Mouse (Mus musculus): ENCODE data around the gene Hoxa13. TPM values are rescaled to one million over a fixed set of nuclear protein-coding genes. Genes with fewer than 3 reads are reported as not detected.

Gene Hoxa13
- total RNA-seq, 2 experiments from 2014 or later, result not detected

DNA sequence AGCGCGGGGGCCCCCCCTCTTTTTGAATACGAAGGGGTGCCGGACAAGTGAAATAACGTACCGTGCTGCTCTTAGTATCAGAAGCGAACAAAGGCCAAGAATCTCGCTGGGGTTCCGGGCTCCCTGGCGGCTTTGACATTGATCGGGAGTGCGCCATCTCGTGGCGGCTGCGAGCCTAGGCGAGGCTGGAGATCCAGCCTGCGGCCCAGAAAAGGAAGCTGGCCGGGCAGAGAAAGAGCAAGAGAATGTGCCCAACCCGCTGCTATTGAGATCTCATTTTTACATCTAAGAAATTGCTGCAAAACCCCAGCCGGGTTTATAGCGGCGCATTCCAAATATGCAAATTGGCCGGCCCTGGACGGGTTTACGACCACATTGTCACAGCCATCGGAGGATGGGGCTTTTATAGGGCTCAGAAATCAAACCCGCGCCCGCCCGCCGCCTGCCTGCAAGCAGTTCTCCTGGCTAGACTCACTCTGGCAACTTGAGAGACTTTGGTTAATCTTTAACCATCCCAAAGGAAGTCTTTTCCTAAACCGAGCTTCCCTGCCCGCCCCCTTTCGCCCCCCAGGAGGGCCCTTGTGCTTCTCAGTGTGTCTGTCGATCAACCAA, 20.2 kb downstream of the Hoxa13 start, which contains the start of gene Hoxa10:
Gene Hoxa10 (minus strand): TSS at position 466 of the 612 bp plus-strand sequence.
- intact Hi-C loops (cut with DNase I), result no loop called here
- DNase-seq (ENCODE audit: low spot score in 2 of 2), result peak; percentile 37 to 48

GRCm38 (mm10) chr6:52239625-52240388, 20.9 kb downstream of the Hoxa13 start:
- intact Hi-C loops (cut with DNase I), result no loop called here
- DNase-seq (ENCODE audit: low spot score in 2 of 2), result no peak

DNA sequence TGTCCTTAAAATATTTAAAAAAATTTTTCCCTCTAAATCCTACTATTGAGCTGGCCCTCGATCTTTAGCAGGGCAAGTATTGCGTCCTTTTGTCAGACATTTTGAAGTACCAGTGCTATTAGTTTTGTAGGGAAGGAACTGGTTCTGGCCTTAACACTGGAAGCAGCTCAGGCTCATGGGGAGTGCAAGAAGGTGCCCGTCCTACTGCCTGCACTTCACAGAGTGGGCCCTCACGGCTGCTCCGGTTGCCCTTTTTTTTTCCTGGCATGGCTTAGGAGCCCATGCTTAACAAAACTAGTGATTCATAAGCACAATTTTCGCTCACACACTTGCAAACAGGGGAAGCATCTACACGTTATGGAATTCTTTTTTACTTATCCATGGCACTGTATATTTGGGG, 21.7 kb downstream of the Hoxa13 start:
- intact Hi-C loops (cut with DNase I), result no loop called here
- DNase-seq (ENCODE audit: low spot score in 2 of 2), result no peak

- intact Hi-C loops (cut with DNase I), result no loop called here
- DNase-seq (ENCODE audit: low spot score in 2 of 2), result no peak
These were observed 22.5 kb downstream of the Hoxa13 start for GRCm38 (mm10) chr6:52238155-52238545.

GRCm38 (mm10) chr6:52237346-52238154, 23.1 kb downstream of the Hoxa13 start:
- intact Hi-C loops (cut with DNase I), result no loop called here
- no peak for DNase-seq (ENCODE audit: low spot score in 2 of 2)

DNA sequence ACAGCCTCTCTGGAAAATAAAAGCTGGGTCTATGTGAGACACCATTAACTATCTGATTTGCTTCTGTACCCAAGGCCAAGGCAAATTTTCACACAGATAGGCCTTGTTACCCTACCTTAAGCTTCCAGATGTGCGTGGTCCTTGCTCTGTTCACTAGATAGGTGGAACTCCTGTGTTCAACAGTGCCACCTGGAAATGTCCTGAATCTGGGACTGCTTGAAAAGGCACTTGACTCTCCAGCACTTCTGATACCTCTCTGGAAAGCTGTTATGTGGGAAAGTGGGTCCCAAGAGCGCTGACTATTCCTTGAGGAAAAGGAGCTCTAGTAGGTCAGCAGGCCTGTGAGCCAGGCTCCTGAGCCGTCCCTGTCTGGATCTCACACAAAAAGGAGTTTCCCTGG, 23.9 kb downstream of the Hoxa13 start:
- intact Hi-C loops (cut with DNase I), result no loop called here
- no peak for DNase-seq (ENCODE audit: low spot score in 2 of 2)

- no peak for DNase-seq (ENCODE audit: low spot score in 2 of 2)
- intact Hi-C loops (cut with DNase I), result no loop called here
These were observed 24.8 kb downstream of the Hoxa13 start for GRCm38 (mm10) chr6:52235866-52236265.

DNA sequence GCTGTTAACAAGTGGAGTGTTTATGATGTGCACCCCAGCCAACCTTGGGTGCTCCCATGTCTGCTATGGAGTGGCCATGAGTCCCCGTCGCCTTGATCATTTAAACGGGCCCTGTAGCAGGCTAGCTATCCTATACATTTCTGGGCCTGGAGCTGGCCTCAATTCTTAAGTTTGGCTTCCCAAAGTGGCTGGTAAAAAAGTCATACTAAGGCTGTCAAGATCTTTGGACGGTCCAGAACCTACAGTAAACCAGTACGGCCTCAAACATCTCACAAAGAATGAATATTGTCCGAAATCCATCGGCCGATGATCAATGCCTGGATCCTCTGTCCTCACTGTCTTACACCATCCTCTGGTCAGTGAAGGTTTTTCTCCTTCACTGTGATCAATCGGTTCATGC, 25.4 kb downstream of the Hoxa13 start:
- DNase-seq (ENCODE audit: low spot score in 2 of 2), result no peak
- intact Hi-C loops (cut with DNase I), result no loop called here

DNA sequence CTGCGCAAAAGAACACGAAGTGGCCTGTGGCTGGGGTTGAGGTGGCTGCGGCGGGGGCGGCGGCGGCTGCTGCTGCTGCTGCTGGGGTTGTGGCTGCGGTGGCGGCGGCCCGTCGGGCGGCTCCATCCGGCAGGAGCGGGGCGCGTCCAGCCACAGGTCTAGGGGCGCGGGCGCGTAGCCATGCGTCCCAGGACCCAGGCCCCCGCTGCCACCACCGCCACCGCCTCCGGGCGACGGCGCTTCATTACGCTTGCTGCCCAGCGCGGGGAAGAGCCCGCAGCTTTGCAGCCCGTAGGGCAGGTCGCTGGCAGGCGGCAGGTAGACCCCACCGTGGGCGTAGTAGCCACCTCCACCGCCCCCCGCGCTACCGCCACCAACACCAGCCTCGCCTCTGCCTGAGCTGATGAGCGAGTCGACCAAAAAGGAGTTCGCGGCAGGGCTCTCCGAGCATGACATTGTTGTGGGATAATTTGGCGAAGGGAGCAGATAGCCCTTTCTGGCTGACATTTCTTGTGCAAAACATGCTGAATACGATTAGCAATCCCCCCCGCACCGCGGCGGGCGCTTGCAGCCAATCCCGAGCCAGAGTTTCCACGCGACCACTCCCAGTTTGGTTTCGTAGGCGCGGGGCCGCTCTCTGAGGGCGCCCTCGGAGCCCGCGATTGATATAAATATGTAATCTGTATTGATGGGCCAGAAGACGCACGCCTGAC, 26.1 kb downstream of the Hoxa13 start:
- no peak for DNase-seq (ENCODE audit: low spot score in 2 of 2)
- intact Hi-C loops (cut with DNase I), result loop anchor here (5.0 kb wide), 1 partner anchor 1052 kb away; no protein-coding TSS in a partner anchor

GRCm38 (mm10) chr6:52233546-52234427, 26.9 kb downstream of the Hoxa13 start:
- DNase-seq (ENCODE audit: low spot score in 2 of 2), result no peak
- intact Hi-C loops (cut with DNase I), result loop anchor here (5.0 kb wide), 1 partner anchor 1051 kb away; no protein-coding TSS in a partner anchor

- intact Hi-C loops (cut with DNase I), result loop anchor here (5.0 kb wide), 1 partner anchor 1051 kb away; no protein-coding TSS in a partner anchor
- DNase-seq (ENCODE audit: low spot score in 2 of 2), result no peak
These were observed 27.6 kb downstream of the Hoxa13 start for GRCm38 (mm10) chr6:52232984-52233545.

GRCm38 (mm10) chr6:52232568-52232965, 28.1 kb downstream of the Hoxa13 start:
- DNase-seq (ENCODE audit: low spot score in 2 of 2), result no peak
- intact Hi-C loops (cut with DNase I), result loop anchor here (5.0 kb wide), 1 partner anchor 1050 kb away; no protein-coding TSS in a partner anchor

DNA sequence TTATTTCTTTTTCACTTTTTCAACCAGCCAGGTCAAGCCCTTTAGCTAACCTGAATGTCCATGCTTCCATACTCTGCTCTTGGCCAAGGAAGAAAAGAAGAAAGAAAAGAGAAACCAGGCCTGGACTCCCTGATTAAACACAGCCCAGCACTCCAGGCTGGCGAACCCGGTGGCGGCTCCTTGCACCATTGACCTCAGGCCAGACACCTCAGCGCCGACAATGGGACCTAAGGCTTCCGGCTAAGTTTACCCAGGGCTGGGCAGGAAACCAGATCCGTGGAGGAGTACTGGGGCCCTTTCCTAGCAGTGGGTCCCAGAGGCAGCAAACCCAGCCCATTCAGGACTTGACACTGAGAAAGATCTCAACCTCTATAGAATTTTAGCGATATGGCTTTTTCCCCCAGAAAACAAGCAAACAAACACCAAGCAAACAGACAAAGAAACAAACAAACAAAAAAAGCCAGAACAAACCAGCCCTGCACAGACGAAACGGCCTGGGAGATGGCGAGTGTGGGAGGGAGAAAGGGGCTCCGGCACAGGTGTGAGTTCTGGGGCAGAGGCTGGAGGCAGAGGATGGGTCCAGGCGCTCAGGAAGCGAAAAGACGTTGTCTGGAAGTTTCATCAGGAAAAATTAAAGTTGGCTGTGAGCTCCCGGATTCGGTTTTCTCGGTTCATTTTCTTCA, 28.7 kb downstream of the Hoxa13 start:
- DNase-seq (ENCODE audit: low spot score in 2 of 2), result no peak
- intact Hi-C loops (cut with DNase I), result loop anchor here (5.0 kb wide), 1 partner anchor 1050 kb away; no protein-coding TSS in a partner anchor

- intact Hi-C loops (cut with DNase I), result loop anchor here (5.0 kb wide), 1 partner anchor 1048 kb away; no protein-coding TSS in a partner anchor
- DNase-seq (ENCODE audit: low spot score in 2 of 2), result no peak
These were observed 30.0 kb downstream of the Hoxa13 start, which contains the start of gene Hoxa9 for GRCm38 (mm10) chr6:52230516-52231165. Gene Hoxa9, minus strand, starts transcription at chr6:52231089.

- DNase-seq (ENCODE audit: low spot score in 2 of 2), result no peak
- intact Hi-C loops (cut with DNase I), result loop anchor here (5.0 to 10.0 kb wide), 2 partner anchors 1047 to 1425 kb away; no protein-coding TSS in a partner anchor
These were observed 30.9 kb downstream of the Hoxa13 start for GRCm38 (mm10) chr6:52229558-52230416.

All from left cerebral cortex, postnatal 14 days (tissue).